Mouse (Mus musculus) gonadal fat pad, adult 2 months (tissue): ENCODE measurements at regions not wholly inside any gene's neighbourhood (a gene's known extent, or its start where the extent isn't known, plus 50 kb on each side); places are given as distances from the start of the nearest gene placed in this dataset.
"Not testable (repeated sequence)": the region's sequence is repeated elsewhere in the genome, so short reads cannot be mapped to it uniquely, and the experiment has no call there.

ENCODE experiments used
- DNase-seq: peaks from one replicate; pipeline ENCODE4 v3.0.0-alpha.2; 2012; ENCODE audit warnings: low read depth

DNA sequence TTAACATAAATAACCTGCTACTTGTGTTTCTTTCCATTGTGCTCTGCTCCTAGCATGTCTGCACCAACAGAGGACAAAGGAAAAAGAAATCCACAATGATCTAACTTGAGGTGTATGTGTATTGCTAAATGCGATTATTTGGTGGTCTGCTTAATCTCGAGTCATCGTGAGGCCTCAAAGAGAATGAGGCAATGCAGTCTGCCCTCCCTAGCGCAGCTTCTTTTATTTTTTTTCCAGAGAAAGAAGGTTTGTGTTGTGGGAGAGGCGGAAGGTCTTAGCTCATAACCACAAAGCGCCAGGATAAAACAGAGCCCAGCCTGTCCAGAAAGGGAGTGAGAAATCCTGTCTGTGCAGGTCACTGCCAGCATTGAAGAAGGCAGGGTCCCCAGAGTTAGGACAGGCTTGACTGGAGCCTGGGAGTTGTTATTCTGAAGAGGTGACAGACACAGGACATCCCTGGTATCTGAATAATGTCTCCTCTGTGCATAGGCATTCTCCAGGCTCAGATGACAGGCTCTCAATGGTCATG, 751.3 kb upstream of the Intu start:
- no peak for DNase-seq

- DNase-seq, result no peak
Measured at GRCm38 (mm10) chr3:39780270-39780669, 750.8 kb upstream of the Intu start.

GRCm38 (mm10) chr3:39784901-39785300, 746.2 kb upstream of the Intu start:
- DNase-seq, result no peak

DNA sequence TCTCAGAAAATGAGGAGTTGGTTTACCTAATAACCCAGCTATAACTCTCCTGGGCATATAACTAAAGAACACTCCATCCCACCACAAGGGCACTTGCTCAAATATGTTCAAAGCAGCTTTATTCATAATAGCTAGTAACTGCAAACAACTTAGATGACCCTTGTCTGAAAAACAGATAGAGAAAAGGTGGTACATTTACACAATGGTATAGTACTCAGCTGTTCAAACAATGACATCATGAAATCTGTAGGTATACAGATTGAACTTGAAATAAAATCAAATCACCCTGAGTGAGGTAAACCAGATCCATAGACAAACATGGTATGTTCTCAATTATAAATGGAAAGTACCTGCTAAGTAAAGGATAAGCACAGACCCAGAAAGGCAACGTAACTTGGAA, 721.5 kb upstream of the Intu start:
- DNase-seq, result no peak

DNA sequence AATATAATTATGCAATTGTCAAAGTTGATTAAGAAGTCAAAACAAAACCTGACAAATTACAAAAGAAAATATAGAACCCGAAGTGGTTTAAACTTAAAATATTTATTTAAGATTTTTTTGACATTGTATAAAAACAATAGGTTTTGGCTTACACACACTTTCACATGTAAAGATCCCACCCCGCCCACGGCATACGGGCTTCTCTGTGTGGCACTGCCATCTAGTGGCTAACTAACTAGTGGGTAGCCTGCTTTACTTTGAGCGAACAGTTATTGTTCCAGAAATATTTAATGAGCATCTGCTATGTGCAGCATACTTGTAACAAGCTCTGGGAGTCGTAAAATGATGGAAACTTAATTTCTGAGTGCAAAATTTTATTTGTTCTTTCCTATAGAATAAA, 716.3 kb upstream of the Intu start:
- no peak for DNase-seq

- DNase-seq, result no peak
Measured at GRCm38 (mm10) chr3:39830488-39831056, 700.5 kb upstream of the Intu start.

DNA sequence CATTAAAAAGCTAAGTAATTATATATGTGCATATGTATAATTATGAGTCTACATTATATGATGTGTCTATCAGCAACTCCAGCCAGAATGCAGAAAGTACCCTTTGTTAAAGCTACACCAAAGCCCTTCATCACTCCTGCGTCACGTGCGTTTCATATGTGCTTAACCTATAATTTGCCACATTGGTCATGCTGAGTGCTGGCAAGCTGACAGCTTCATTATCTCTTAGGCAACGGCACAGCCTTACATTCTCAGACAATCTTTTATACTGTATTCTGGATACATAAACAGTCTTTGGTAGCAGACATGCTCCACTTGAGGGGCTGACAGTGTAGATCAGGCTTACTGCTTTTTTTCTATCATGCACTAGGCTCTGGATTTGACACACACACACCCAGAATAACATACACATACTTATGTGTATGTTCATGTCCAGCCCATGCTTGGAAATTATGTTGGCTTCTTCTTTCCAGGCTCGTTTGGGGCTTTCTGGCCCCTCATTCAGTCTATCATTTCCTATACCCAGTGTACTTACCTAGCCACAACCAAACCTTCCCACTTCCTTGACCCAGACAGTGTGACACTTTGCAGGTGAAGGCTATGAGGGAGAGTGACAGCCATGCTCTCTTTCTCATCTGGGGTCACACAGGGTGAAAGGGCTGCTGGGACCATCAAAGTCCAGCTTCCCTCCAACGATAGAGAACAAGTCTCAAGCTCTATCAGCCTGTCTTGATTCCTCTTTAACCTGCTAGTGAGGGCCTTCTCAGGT, 692.5 kb upstream of the Intu start:
- no peak for DNase-seq

DNA sequence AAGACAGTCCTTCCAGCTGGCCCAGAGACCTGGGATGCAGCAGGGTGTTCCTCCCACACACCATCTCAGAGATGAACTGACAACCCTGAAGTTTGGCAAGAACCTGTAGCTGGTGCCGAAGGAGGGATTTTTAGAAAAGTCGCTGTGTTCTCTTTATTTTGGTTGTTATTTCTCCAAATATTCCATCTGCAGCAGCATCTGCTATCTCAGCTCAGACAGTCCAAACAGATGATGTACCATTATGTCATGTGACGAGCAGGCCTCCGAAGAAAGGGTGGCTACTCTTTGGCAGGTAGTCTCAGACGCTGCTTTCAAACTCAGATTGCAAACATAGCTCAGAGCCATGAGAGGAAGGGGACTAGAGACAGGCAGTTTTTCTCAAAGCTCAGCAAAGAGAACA, 690.1 kb upstream of the Intu start:
- DNase-seq, result no peak

- DNase-seq, result no peak
Measured at GRCm38 (mm10) chr3:39845123-39845522, 686.0 kb upstream of the Intu start.

DNA sequence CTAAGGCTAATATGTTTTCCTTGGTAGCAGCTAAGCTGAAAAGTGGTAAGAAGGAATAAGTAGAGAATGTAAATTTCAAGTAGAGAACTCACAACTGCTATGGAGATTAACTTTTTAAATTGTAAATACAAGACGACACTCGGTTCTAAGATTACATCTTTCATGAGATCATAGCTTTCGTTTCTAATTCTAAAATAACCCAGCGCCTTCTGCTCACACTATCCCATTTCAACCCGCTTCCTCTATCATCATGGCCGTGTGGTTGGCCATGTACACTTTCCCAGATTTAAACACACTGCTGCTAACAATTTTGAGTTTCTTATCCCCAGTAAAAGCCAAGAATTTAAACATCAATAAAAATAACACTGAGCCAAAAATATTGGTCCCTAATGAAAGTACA, 682.3 kb upstream of the Intu start:
- DNase-seq, result no peak

DNA sequence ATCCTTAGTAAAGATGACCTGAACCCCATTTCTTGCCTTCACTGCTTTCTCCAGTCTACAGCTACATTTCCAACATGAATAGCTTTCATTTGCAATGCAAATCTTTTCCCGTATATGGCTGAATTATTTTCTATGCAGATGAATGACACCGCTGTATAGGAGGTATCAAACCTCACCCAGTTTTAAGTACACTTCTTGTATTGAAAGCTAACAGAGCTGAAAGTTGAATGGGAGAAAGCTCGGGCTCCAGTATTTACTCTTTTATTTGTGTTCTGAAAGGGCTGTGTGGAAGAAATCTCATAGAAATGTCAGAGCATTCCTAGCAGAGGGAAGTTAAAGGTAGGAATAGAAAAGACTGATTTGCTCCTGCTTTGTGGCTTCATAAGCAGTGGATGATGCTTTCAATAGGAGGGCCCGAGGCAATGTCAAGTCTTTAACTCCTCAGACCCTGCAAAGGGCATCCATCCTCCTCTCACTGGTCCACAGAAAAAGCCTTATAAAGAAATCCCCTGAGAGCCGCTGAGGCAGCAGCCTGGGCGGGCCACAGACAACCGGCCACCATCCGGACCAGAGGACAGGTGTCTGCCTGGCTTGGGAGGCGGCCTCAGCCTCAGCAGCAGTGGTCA, 673.8 kb upstream of the Intu start:
- DNase-seq, result no peak

DNA sequence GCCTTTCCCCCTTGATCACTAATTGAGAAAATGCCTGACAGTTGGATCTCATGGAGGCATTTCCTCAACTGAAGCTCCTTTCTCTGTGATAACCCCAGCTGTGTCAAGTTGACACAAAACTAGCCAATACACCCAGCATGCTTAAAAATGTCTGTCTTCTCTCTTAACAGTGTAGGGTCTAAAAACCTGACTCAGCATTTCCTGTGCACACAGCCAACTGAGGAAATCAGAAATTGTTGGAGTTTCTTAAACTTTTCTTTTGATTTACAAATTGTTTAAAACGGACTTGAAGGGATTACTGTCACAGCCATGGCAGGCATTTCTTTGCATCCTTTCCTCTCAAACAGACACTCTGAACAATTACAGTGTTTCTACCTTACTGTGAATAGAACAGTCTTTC, 655.0 kb upstream of the Intu start:
- DNase-seq, result not testable (repeated sequence)

DNA sequence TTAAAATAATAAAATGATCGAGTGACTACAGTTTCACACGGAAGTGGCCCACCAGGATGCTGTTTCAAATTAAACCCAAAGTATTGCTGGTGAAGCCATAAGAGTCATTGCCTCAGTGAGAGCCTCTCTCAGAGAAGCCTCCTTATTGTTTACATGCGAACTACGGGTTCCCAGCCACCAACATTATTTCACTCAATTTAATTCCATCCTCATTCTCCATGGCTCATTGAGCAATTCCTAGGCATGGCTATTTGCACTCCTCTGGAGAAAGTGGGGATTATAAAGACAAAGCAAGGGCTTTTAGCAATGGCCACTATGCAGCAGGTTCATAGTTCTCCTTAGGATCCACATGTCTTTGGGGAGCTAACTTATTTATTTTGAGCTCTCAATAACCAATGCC, 646.7 kb upstream of the Intu start:
- DNase-seq, result no peak

- no peak for DNase-seq
Measured at GRCm38 (mm10) chr3:39888376-39888775, 642.7 kb upstream of the Intu start.

DNA sequence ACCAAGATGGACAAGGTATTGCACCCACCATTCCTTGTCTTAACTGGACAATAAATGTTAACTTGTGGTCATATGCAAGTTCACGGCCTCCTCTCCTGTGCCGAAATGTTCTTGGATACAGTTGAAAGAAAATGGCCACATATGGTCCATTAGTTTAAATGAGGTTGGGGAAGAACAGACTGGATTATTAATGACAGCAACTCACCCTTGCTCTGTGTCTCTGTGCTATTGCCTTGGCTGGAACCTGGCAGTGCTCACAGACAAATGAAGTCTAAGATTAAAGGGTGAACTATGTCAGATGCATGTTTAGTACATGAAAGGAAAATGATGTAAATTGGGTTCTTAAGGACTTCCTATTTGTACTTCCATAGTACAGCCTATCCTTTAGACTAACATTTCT, 641.9 kb upstream of the Intu start:
- no peak for DNase-seq

DNA sequence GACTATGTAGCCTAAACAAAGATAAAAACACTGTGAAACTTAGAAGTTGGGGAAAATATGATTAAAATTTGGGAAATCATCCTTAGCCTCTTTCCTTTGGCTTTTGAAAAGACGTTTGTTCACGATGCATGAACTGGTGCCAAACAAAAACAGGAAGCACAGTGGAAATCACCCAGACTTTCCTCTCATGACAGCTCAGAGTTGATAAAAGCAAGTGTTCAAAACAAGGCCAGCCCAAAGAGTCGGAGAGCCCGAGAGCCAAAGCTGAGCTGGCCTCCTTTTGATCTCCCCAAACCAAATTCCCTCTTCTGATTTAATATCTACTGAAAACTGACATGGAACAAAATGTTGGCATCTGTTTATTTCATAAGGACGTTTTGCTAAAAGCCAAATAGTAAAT, 632.1 kb upstream of the Intu start:
- no peak for DNase-seq

GRCm38 (mm10) chr3:39900207-39900606, 630.9 kb upstream of the Intu start:
- no peak for DNase-seq

DNA sequence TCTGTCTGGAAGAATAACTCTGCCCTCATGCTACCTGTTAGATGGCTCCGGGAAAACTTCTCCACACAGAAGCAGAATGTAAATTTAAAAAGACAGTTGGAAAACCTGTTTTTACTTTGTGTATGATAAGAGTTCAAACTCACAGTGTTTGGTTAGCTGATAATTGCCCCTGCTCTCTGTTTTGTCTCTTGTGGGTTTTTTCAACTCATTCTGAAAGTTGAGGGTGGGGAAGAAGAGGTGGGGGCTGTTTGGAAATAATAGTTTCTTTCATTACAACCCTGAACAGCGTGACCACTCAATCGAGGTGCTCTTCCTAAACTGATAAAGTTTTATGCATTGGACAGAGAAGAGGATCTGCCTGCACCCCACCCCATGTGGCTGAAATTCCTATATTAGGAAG, 626.7 kb upstream of the Intu start:
- no peak for DNase-seq

DNA sequence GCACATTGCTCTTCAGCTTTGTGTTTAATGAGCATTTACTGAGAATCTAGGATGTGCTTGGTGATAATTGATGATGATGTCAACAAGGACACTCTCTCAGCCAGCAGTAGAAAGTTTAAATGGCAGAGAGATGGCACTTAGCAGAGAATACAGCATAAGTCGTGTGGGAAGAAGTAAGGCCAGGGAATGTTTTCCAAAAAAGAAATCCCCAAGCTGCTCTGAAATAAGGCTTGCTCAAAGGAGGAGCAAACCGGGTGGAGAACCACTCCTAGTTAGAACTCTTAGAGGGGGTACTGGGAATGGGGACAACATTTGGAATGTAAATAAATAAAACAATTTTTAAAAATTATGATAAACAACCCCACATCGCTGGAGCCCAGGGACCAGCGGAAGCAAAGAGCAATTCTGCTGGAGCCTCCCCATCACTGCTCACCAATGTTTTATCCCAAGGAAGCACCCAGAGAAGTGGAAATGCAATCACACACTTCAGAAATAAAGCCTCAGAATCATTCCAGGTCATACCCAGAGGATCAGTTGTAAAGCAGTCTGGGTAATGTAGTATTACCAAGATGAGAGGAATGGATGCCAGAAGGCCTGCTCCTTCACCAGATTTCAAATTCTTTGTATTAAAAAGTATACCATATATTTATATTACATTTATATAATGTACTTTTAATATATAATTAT, 622.3 kb upstream of the Intu start:
- DNase-seq, result no peak

- no peak for DNase-seq
Measured at GRCm38 (mm10) chr3:39909642-39910041, 621.4 kb upstream of the Intu start.

GRCm38 (mm10) chr3:39918601-39919000, 612.5 kb upstream of the Intu start:
- no peak for DNase-seq

GRCm38 (mm10) chr3:39925436-39925835, 605.6 kb upstream of the Intu start:
- no peak for DNase-seq

DNA sequence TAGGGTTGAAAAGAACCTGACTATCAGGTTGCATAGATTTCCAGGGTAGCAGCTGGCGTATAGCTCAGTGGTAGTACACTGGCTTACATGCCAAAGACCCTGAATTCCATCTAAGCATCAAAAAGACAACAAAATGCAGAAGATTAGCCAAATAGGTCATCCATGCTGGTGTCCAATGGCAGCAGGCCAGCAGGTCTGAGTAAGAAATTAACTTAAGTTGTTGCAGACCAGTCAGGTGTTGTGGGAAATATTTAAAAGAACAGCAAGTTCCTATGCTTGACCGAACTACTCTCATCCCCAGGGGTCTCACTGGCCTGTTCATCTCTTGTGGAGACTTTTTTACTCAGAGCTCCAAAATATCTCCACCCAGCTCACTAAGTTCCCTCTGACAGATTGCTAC, 602.7 kb upstream of the Intu start:
- DNase-seq, result no peak
